Mouse (Mus musculus): ENCODE data around the gene Wrap53.

The Wrap53 gene

GRCm38 (mm10) chr11:69528031-69528390, 52.0 kb downstream of the Wrap53 start:
- TF ChIP-seq GATA4 (IDR thresholded peaks at IDR 0.05; ENCODE audit: insufficient replicate concordance, low read length): no peak

DNA sequence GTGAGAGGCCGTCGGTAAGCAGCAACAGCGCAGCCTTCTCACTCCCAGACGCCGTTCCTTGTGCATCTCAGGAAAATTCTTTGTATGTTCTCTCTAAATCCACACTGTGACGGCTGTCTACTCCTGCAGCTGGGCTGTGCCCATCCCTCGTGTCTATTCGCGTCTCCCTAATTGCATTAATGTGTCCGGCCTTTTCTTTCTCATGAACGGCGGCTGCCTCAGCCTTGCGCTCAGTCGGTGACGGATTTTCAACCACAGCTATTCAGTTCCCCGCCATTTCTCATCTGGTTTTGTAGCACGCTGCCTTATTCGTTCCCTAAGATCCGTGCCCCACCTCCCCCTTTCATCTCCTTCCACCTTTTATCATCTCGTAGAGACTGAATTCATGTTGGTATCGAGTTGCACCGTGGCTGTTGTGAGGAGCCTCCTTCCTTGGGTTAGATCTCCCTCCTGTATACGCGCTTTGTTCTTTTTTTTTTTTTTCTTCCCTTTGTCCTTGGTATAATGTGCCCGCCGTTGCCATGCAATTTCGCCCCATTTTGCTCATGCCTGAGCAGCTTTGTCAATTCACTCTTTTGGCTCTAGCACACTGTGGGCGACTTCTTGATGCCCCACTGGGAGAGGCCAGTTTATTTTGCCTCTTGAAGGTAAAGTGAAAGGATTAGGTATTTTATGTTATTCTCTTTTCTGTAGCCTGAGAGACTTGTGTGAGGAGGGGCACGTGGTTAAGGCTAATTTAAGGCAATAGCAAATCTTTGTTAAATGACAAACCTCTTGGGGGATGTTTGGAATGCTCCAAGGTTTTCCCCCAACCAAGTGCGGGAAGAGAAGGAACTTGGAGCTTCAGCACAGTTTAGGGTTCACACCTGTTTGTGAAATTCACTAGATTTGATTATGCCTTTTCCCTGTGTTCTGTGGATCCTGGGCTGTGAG, 52.7 kb downstream of the Wrap53 start:
- TF ChIP-seq GATA4 (IDR thresholded peaks at IDR 0.05; ENCODE audit: insufficient replicate concordance, low read length): no peak

DNA sequence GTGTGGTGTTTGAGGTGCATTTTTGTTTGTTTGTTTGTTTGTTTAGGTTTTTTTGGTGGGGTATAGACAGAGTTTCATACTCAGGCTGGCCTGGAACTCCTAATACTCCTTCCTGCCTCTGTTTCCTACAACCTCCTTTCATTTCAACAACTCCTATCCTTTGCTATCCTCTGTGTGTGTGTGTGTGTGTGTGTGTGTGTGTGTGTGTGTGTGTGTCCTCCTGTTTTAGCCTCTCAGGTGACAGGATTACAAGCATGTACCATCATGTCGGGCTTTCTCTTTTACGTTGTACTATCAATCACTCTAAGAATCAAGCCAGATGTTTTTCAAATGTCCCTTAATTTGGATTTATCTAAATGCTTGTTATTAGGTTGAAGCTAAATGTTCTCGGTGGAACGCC, 53.4 kb downstream of the Wrap53 start:
- TF ChIP-seq GATA4 (IDR thresholded peaks at IDR 0.05; ENCODE audit: insufficient replicate concordance, low read length): no peak

GRCm38 (mm10) chr11:69525661-69526060, 54.4 kb downstream of the Wrap53 start:
- TF ChIP-seq GATA4 (IDR thresholded peaks at IDR 0.05; ENCODE audit: insufficient replicate concordance, low read length): no peak

DNA sequence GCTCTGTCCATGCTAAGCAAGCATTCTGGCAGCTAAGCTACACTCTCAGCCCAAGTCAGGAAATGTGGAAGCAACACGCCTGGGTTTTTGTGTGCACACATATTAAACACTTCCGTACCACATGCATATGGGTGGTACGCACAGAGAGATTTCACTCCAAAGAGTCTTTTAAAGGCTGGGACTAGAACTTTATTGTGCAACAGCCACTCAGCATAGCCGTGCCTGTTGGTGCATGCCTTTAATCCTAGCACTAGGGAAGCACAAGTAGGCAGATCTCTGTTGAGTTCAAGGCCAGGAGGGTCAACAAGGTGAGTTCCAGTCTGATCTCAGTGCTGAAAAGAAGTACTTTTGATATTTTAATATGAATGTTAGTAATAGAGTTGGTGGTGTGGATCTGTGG, 56.4 kb downstream of the Wrap53 start:
- no peak for TF ChIP-seq GATA4 (IDR thresholded peaks at IDR 0.05; ENCODE audit: insufficient replicate concordance, low read length)

GRCm38 (mm10) chr11:69521526-69522149, 58.4 kb downstream of the Wrap53 start:
- TF ChIP-seq GATA4 (IDR thresholded peaks at IDR 0.05; ENCODE audit: insufficient replicate concordance, low read length): no peak

DNA sequence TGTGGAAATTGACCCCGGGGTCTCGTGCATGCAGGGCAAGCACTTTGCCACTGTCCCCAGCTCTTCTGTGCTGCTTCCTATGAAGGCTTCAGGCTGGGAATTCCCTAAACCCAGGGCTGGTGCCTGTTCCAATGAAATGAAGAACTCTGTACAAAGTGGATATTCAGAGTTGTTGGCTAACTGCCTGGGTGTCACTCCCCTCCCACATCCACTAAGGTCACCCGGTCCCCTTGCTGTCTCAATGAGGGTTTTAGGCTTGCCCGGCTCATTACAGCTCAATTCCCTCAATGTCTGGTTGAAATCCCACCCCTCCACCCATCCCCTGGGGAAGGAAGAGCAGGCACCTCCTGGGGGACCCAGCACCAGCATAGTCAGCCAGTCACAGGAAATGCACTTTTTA, 60.1 kb downstream of the Wrap53 start:
- TF ChIP-seq GATA4 (IDR thresholded peaks at IDR 0.05; ENCODE audit: insufficient replicate concordance, low read length): no peak

GRCm38 (mm10) chr11:69516661-69517060, 63.4 kb downstream of the Wrap53 start:
- TF ChIP-seq GATA4 (IDR thresholded peaks at IDR 0.05; ENCODE audit: insufficient replicate concordance, low read length): no peak

DNA sequence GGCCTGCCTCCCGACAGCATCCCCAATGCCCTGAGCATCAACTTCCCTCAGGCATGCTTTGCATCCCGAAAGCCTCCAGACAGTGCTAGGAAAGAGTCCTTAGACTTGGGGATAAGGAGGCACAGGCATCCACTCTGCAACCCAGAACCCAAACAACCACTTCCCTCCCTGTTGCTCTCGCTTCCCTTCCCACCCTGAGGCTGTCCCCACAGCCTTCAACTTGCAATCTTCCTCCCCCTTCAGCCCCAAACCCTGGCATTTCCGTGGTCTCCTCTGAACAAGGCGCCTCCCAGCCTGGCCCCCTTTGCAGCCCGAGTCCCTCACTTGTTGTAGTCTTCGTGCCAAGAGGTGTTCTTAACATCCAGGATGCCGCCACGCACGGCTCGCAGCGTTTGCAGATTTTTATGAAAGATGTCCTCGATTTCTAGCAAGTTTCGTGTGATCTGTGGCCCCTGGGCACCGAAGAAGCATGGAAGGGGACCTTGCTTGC, 63.9 kb downstream of the Wrap53 start:
- TF ChIP-seq GATA4 (IDR thresholded peaks at IDR 0.05; ENCODE audit: insufficient replicate concordance, low read length): no peak

DNA sequence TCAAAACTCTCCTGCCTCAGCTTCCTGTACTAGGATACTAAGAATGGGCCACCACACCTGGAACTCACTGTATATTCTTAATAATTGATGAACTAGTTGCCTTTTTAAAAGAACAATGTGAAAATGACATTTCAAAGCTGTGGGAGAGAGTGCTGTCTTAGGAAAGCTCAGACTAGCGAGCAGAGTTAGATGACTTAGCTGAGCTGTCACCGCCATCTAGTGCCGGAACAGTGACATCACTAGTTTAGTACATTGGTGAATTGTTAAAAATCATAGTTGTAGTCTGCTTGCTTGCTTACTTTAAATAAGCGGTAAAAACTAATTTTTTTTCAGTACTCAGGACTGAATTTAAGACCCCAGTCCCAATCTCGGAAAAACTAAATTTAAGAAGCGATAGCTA, 66.2 kb downstream of the Wrap53 start:
- no peak for TF ChIP-seq GATA4 (IDR thresholded peaks at IDR 0.05; ENCODE audit: insufficient replicate concordance, low read length)

All from liver, adult (tissue).